In genomic region chr2:92475711-92476110, GRCm38 (mm10) we compare ENCODE assay signal across 25 mouse cellular contexts. TPM values are rescaled to one million over a fixed set of nuclear protein-coding genes. Genes with fewer than 3 reads are reported as not detected.
DNase-seq lines count a peak whose midpoint lies in the region; ATAC-seq and TF ChIP-seq lines count a peak whose summit lies in the region.
"Had no signal": no experiment of that assay in that cellular context is flagged by ENCODE, and none has a peak within 500 bp of the region (broad histone marks: within the 10 kb centered on the region; RNA-seq: fewer than 3 reads in every experiment).

No protein-coding gene starts in this region.

- no peak overlapping the region for H3K9ac ChIP-seq in midbrain, embryonic 11.5 days (ENCODE audit: low read length)
- H3K9ac ChIP-seq in midbrain, postnatal 0 days (replicated peaks; ENCODE audit: low read length, poor library complexity, severe bottlenecking) = no peak overlapping the region
- no peak overlapping the region for H3K9ac ChIP-seq in ES-E14 (ENCODE audit: insufficient read depth, low read depth, low read length, poor library complexity, severe bottlenecking)
- no peak overlapping the region for H3K9ac ChIP-seq in hindbrain, embryonic 12.5 days
- H3K9ac ChIP-seq: embryonic facial prominence, embryonic 13.5 days; embryonic facial prominence, embryonic 15.5 days; forebrain, embryonic 12.5 days had no signal

- peak; percentile 77 for DNase-seq in midbrain, embryonic 11.5 days (ENCODE audit: low spot score, missing footprints)
- no peak for DNase-seq in midbrain, postnatal 0 days (ENCODE audit: low spot score)
- DNase-seq in ES-E14 (ENCODE audit: low read depth, low spot score) (no peak), ZHBTc4 (ENCODE audit: low read depth, low spot score) (peak; percentile 32)
- no peak for DNase-seq in ovary, postnatal 14 days (ENCODE audit: low spot score)
- DNase-seq: adrenal gland, adult 2 months; adrenal gland, postnatal 10 days; adrenal gland, postnatal 25 days; B cell, adult 2 months; cerebellum, adult 11 months; cerebellum, adult 18-20 months; cerebellum, adult 8-10 months; cerebellum, adult 9-11 months; cerebellum, postnatal 14 days; cerebellum, postnatal 36 days; embryo, embryonic 11 days had no signal

- no peaks in the 10 kb centered on the region for H3K9me3 ChIP-seq in midbrain, embryonic 11.5 days (ENCODE audit: control insufficient read depth, low read length)
- H3K9me3 ChIP-seq in midbrain, postnatal 0 days (ENCODE audit: low read length) = no peaks in the 10 kb centered on the region
- H3K9me3 ChIP-seq in ES-E14 (ENCODE audit: control insufficient read depth, insufficient read depth, low read depth, low read length) = no peaks in the 10 kb centered on the region
- H3K9me3 ChIP-seq in hindbrain, embryonic 12.5 days (replicated peaks) = no peaks in the 10 kb centered on the region
- H3K9me3 ChIP-seq: embryonic facial prominence, embryonic 13.5 days; embryonic facial prominence, embryonic 15.5 days; forebrain, embryonic 10.5 days; forebrain, embryonic 12.5 days had no signal

- ATAC-seq in midbrain, embryonic 11.5 days (ENCODE audit: low FRiP score) = no peak
- ATAC-seq in midbrain, postnatal 0 days (ENCODE audit: low FRiP score) = no peak
- no peak for ATAC-seq in hindbrain, embryonic 12.5 days (ENCODE audit: low FRiP score)
- ATAC-seq: CD4-positive, CD25-positive, alpha-beta regulatory T cell, adult 4 months; forebrain, embryonic 14.5 days; forebrain, embryonic 16.5 days had no signal

- in situ Hi-C loops in ES-E14 (cut with MboI; ENCODE audit: low sequenced_read_pairs in 2 of 2, unreplicated experiment in 2 of 2) = loop anchor here in 1 of 2 experiments (25.0 kb wide), 1 partner anchor 337 kb away; no protein-coding TSS in a partner anchor

- TF ChIP-seq CTCF in midbrain, postnatal 0 days (IDR thresholded peaks at IDR 0.05) = no peak

- no peak overlapping the region for H3K4me3 ChIP-seq in midbrain, embryonic 11.5 days (ENCODE audit: low read depth, low read length)
- H3K4me3 ChIP-seq in midbrain, postnatal 0 days (ENCODE audit: low read depth, low read length) = no peak overlapping the region
- no peak overlapping the region for H3K4me3 ChIP-seq in ES-E14 (ENCODE audit: insufficient read depth in 1 of 2, low read depth in 1 of 2, low read length in 2 of 2, poor library complexity in 1 of 2, severe bottlenecking in 1 of 2)
- H3K4me3 ChIP-seq in hindbrain, embryonic 12.5 days = no peak overlapping the region
- H3K4me3 ChIP-seq: embryonic facial prominence, embryonic 13.5 days; embryonic facial prominence, embryonic 15.5 days; erythroblast, embryonic 14.5 days; forebrain, embryonic 10.5 days; forebrain, embryonic 12.5 days had no signal

- no peak overlapping the region for H3K27ac ChIP-seq in midbrain, embryonic 11.5 days (ENCODE audit: low read depth, low read length)
- H3K27ac ChIP-seq in midbrain, postnatal 0 days (ENCODE audit: low read depth, low read length) = no peak overlapping the region
- peak overlapping the region; percentile 44; the same call in 1 of the 2 replicates for H3K27ac ChIP-seq in ES-E14 (ENCODE audit: insufficient read depth, low read depth, low read length, poor library complexity, severe bottlenecking)
- no peak overlapping the region for H3K27ac ChIP-seq in hindbrain, embryonic 12.5 days
- H3K27ac ChIP-seq: embryonic facial prominence, embryonic 13.5 days; embryonic facial prominence, embryonic 15.5 days; forebrain, embryonic 10.5 days; forebrain, embryonic 12.5 days had no signal

- H3K27me3 ChIP-seq in midbrain, embryonic 11.5 days (ENCODE audit: control insufficient read depth, insufficient read depth, low read length) = no peaks in the 10 kb centered on the region
- no peaks in the 10 kb centered on the region for H3K27me3 ChIP-seq in midbrain, postnatal 0 days (ENCODE audit: insufficient read depth, low read length)
- H3K27me3 ChIP-seq in hindbrain, embryonic 12.5 days = no peaks in the 10 kb centered on the region
- H3K27me3 ChIP-seq: embryonic facial prominence, embryonic 13.5 days; embryonic facial prominence, embryonic 15.5 days; forebrain, embryonic 12.5 days had no signal

- no peaks in the 10 kb centered on the region for H3K36me3 ChIP-seq in midbrain, embryonic 11.5 days (ENCODE audit: control insufficient read depth, insufficient read depth, low read length)
- no peaks in the 10 kb centered on the region for H3K36me3 ChIP-seq in midbrain, postnatal 0 days (ENCODE audit: insufficient read depth, low read length)
- no peaks in the 10 kb centered on the region for H3K36me3 ChIP-seq in ES-E14 (ENCODE audit: control insufficient read depth, insufficient read depth, low read length, poor library complexity, severe bottlenecking)
- H3K36me3 ChIP-seq in hindbrain, embryonic 12.5 days = no peaks in the 10 kb centered on the region
- H3K36me3 ChIP-seq: embryonic facial prominence, embryonic 13.5 days; embryonic facial prominence, embryonic 15.5 days; forebrain, embryonic 10.5 days; forebrain, embryonic 12.5 days had no signal

- H3K4me2 ChIP-seq in midbrain, embryonic 11.5 days = no peak overlapping the region
- H3K4me2 ChIP-seq in midbrain, postnatal 0 days (ENCODE audit: low read depth, low read length, poor library complexity, severe bottlenecking) = no peak overlapping the region
- H3K4me2 ChIP-seq in hindbrain, embryonic 12.5 days (replicated peaks) = no peak overlapping the region
- H3K4me2 ChIP-seq: embryonic facial prominence, embryonic 13.5 days; embryonic facial prominence, embryonic 15.5 days; forebrain, embryonic 12.5 days had no signal

- 54% methylated on average over 2 of the region's 2 CpGs for WGBS in midbrain, embryonic 11.5 days
- WGBS in midbrain, postnatal 0 days = 51% methylated on average over 2 of the region's 2 CpGs
- WGBS in hindbrain, embryonic 12.5 days = 57% methylated on average over 2 of the region's 2 CpGs

- H3K4me1 ChIP-seq in midbrain, embryonic 11.5 days (ENCODE audit: control insufficient read depth, insufficient read depth, low read length) = no peaks in the 10 kb centered on the region
- no peaks in the 10 kb centered on the region for H3K4me1 ChIP-seq in midbrain, postnatal 0 days (ENCODE audit: insufficient read depth, low read length)
- H3K4me1 ChIP-seq in ES-E14 (ENCODE audit: control insufficient read depth in 2 of 2, insufficient read depth in 2 of 2, low read length in 2 of 2, poor library complexity in 1 of 2) = peaks cover 0 to 2% of the 10 kb centered on the region in 2 experiments; a peak in 1 of 4 replicates
- H3K4me1 ChIP-seq in hindbrain, embryonic 12.5 days = no peaks in the 10 kb centered on the region
- H3K4me1 ChIP-seq: embryonic facial prominence, embryonic 13.5 days; embryonic facial prominence, embryonic 15.5 days; forebrain, embryonic 12.5 days had no signal

TF ChIP-seq in ES-E14, 5 proteins besides CTCF, POLR2A, EP300 and RAD21:
- no peak for TF ChIP-seq ZNF384 (IDR thresholded peaks at IDR 0.05; ENCODE audit: low read depth, low read length)
- TF ChIP-seq MAFK (IDR thresholded peaks at IDR 0.05; ENCODE audit: insufficient read depth, low read depth, low read length) = no peak
- no peak for TF ChIP-seq CHD2 (IDR thresholded peaks at IDR 0.05; ENCODE audit: low read depth, low read length)

RNA-seq across cellular contexts. Expression of gene Slc35c1, which starts 15.4 kb away (rescaled TPM):
- 9.2 and 9.5 TPM in 2 replicates for polyA plus RNA-seq in midbrain, embryonic 11.5 days (2014; fragmentation: Nextera tagmentation; extraction: Ambion mirVana)
- total RNA-seq in midbrain, postnatal 0 days (2014; rRNA removed) = 8.9 and 18.6 TPM in 2 replicates
- 16.8 and 18.8 TPM in 2 replicates for polyA plus RNA-seq in midbrain, postnatal 0 days (2015; fragmentation: Nextera tagmentation; extraction: Ambion mirVana)
- total RNA-seq in ES-E14 (2012; rRNA removed) = 4.8 and 5.2 TPM in 2 replicates
- 11.9 and 12.5 TPM in 2 replicates for polyA plus RNA-seq in hindbrain, embryonic 12.5 days (2016; fragmentation: Nextera tagmentation; extraction: Ambion mirVana)

RNA-seq across cellular contexts. Expression of gene Cry2, which starts 41.9 kb away (rescaled TPM):
- 20.5 and 21.9 TPM in 2 replicates for polyA plus RNA-seq in midbrain, embryonic 11.5 days (2014; fragmentation: Nextera tagmentation; extraction: Ambion mirVana)
- total RNA-seq in midbrain, postnatal 0 days (2014; rRNA removed) = 41.9 and 48.4 TPM in 2 replicates
- polyA plus RNA-seq in midbrain, postnatal 0 days (2015; fragmentation: Nextera tagmentation; extraction: Ambion mirVana) = 50.6 and 55.2 TPM in 2 replicates
- 11.7 and 19.3 TPM in 2 replicates for total RNA-seq in ES-E14 (2012; rRNA removed)
- polyA plus RNA-seq in hindbrain, embryonic 12.5 days (2016; fragmentation: Nextera tagmentation; extraction: Ambion mirVana) = 38.1 and 39.9 TPM in 2 replicates

Comparison
In these comparisons a context has a peak if more than half of its experiments do, and no peak if none do; other contexts are left out.
1. DNase-seq: peak in midbrain, embryonic 11.5 days (single experiment) and ZHBTc4 (single experiment); none in midbrain, postnatal 0 days (single experiment), ES-E14 (single experiment) and ovary, postnatal 14 days (single experiment).